Mouse (Mus musculus) CD4-positive, CD25-positive, alpha-beta regulatory T cell, adult 4 months (primary cell): ENCODE results near the gene Commd9. TPM values are rescaled to one million over a fixed set of nuclear protein-coding genes. Genes with fewer than 3 reads are reported as not detected.

Experiments used
- ATAC-seq: one replicate; pipeline ENCODE4 v1.8.0; 2017
- polyA plus RNA-seq, 2 experiments: library from polyadenylated mRNA; unstranded; fragments of 100-300 nt; shearing (Covaris generic); gene quantifications; one replicate each; pipeline ENCODE4 v1.2.1; 2017

The Commd9 gene
- polyA plus RNA-seq = 10 to 100 TPM; 27.8 to 37.1 TPM

- peak; percentile 100 for ATAC-seq
These were observed at the start of gene Commd9 for GRCm38 (mm10) chr2:101885768-101886438. TSS of gene Commd9 (plus strand) at chr2:101886247.

- no peak for ATAC-seq
These were observed 43.3 kb upstream of the Commd9 start for GRCm38 (mm10) chr2:101842756-101843155.

- no peak for ATAC-seq
These were observed 31.3 kb upstream of the Commd9 start for GRCm38 (mm10) chr2:101854792-101855191.

- ATAC-seq = no peak
These were observed 29.9 kb upstream of the Commd9 start for GRCm38 (mm10) chr2:101856174-101856573.

GRCm38 (mm10) chr2:101860920-101861485 lies 25.0 kb upstream of the Commd9 start:
- no peak for ATAC-seq

GRCm38 (mm10) chr2:101862219-101863123 lies 23.6 kb upstream of the Commd9 start:
- no peak for ATAC-seq

- no peak for ATAC-seq
These were observed 17.4 kb upstream of the Commd9 start for GRCm38 (mm10) chr2:101868683-101869082.

- peak; percentile 75 for ATAC-seq
These were observed 14.9 kb upstream of the Commd9 start for GRCm38 (mm10) chr2:101871179-101871578.

- no peak for ATAC-seq
These were observed 4.4 kb upstream of the Commd9 start for GRCm38 (mm10) chr2:101881471-101882162.

GRCm38 (mm10) chr2:101882998-101883397 lies 3.0 kb upstream of the Commd9 start, which contains the start of gene Prr5l:
TSS of gene Prr5l (minus strand) at chr2:101883027.
- ATAC-seq = no peak

GRCm38 (mm10) chr2:101884286-101884685 lies 1.8 kb upstream of the Commd9 start:
- ATAC-seq = no peak

- ATAC-seq = no peak
These were observed 2.8 kb downstream of the Commd9 start for GRCm38 (mm10) chr2:101888886-101889285.

GRCm38 (mm10) chr2:101891143-101891542 lies 5.1 kb downstream of the Commd9 start:
- no peak for ATAC-seq

- no peak for ATAC-seq
These were observed 8.1 kb downstream of the Commd9 start for GRCm38 (mm10) chr2:101894126-101894525.

GRCm38 (mm10) chr2:101896425-101897204 lies 10.6 kb downstream of the Commd9 start:
- no peak for ATAC-seq

- no peak for ATAC-seq
These were observed 16.1 kb downstream of the Commd9 start for GRCm38 (mm10) chr2:101902196-101902595.

- ATAC-seq = peak; percentile 90
These were observed 19.7 kb downstream of the Commd9 start for GRCm38 (mm10) chr2:101905534-101906378.

GRCm38 (mm10) chr2:101906379-101906690 lies 20.3 kb downstream of the Commd9 start:
- no peak for ATAC-seq

GRCm38 (mm10) chr2:101907386-101908022 lies 21.5 kb downstream of the Commd9 start:
- ATAC-seq = no peak

- ATAC-seq = no peak
These were observed 22.7 kb downstream of the Commd9 start for GRCm38 (mm10) chr2:101908773-101909172.
